Mouse (Mus musculus) G1E-ER4 (cell line): Measurements from ENCODE around the gene Popdc2. TPM values are rescaled to one million over a fixed set of nuclear protein-coding genes. Genes with fewer than 3 reads are reported as not detected.

Experiments used
- GATA1 ChIP-seq: IDR thresholded peaks from one replicate; pipeline ENCODE4 v1.8.0; 2012; ENCODE audit warnings: low read length, inconsistent platforms
- polyA plus RNA-seq: library from polyadenylated mRNA; stranded (reverse); fragments of >175 nt; gene quantifications from 2 replicates; pipeline ENCODE4 v1.2.3, GENCODE M21; 2012

Popdc2 gene
- polyA plus RNA-seq, 1 experiment, result 4.8 TPM

GRCm38 (mm10) chr16:38406293-38406692 lies 44.3 kb downstream of the Popdc2 start:
- no peak for TF ChIP-seq GATA1

GRCm38 (mm10) chr16:38406708-38407107 lies 44.7 kb downstream of the Popdc2 start:
- TF ChIP-seq GATA1, result no peak

GRCm38 (mm10) chr16:38407584-38407983 lies 45.6 kb downstream of the Popdc2 start:
- TF ChIP-seq GATA1, result no peak

- TF ChIP-seq GATA1, result no peak
Observed at GRCm38 (mm10) chr16:38408416-38408815, 46.4 kb downstream of the Popdc2 start.

- TF ChIP-seq GATA1, result no peak
Observed at GRCm38 (mm10) chr16:38414953-38415352, 52.9 kb downstream of the Popdc2 start.

GRCm38 (mm10) chr16:38425374-38425773 lies 63.4 kb downstream of the Popdc2 start:
- TF ChIP-seq GATA1, result no peak

GRCm38 (mm10) chr16:38425799-38426198 lies 63.8 kb downstream of the Popdc2 start:
- no peak for TF ChIP-seq GATA1

Other genes with a start within 250 kb of the Popdc2 start
- gene Nr1i2, start 67.4 kb upstream of the Popdc2 start, polyA plus RNA-seq, result not detected in 2 replicates
- gene Maats1, start 20.1 kb upstream of the Popdc2 start, polyA plus RNA-seq, result not detected in 2 replicates
- gene Cox17, start 15.2 kb upstream of the Popdc2 start, polyA plus RNA-seq, result 307 and 514 TPM in 2 replicates
- 882 and 1,467 TPM in 2 replicates for gene Gm21987, start 15.2 kb upstream of the Popdc2 start, polyA plus RNA-seq
- gene Pla1a, start 70.9 kb downstream of the Popdc2 start, polyA plus RNA-seq, result not detected in 2 replicates
- gene Adprh, start 90.5 kb downstream of the Popdc2 start, polyA plus RNA-seq, result 262 and 323 TPM in 2 replicates
- 0.12 and 0.19 TPM in 2 replicates for gene Cd80, start 93.4 kb downstream of the Popdc2 start, polyA plus RNA-seq
- 30.1 and 38.6 TPM in 2 replicates for gene Timmdc1, start 160.5 kb downstream of the Popdc2 start, polyA plus RNA-seq
- gene Poglut1, start 188.0 kb downstream of the Popdc2 start, polyA plus RNA-seq, result 6.9 and 7.6 TPM in 2 replicates
- gene Tmem39a, start 196.5 kb downstream of the Popdc2 start, polyA plus RNA-seq, result 15.4 and 16.0 TPM in 2 replicates